Mouse (Mus musculus): Measurements from ENCODE around the gene Ndufv3. TPM values are rescaled to one million over a fixed set of nuclear protein-coding genes. Genes with fewer than 3 reads are reported as not detected.
A peak's percentile ranks its signal among the peaks of the same experiment; 100 is the strongest.

Gene Ndufv3
- polyA plus RNA-seq, 1 experiment: 469 TPM

- H3K27me3 ChIP-seq (ENCODE audit: control insufficient read depth, insufficient read depth, insufficient read length): no peaks in the 10 kb centered on the region
- no peaks in the 10 kb centered on the region for H3K79me2 ChIP-seq (ENCODE audit: control insufficient read depth, insufficient read depth)
- no peak overlapping the region for H3ac ChIP-seq (ENCODE audit: control insufficient read depth, insufficient read length)
- H3K4me3 ChIP-seq: no peak overlapping the region
- H3K36me3 ChIP-seq (ENCODE audit: control insufficient read depth, insufficient read depth): no peaks in the 10 kb centered on the region
- TF ChIP-seq USF1 (IDR thresholded peaks at IDR 0.05; ENCODE audit: low read depth) (no peak), POLR2A (IDR thresholded peaks at IDR 0.05; ENCODE audit: insufficient read length, low read depth) (no peak), MYOG (IDR thresholded peaks at IDR 0.05; ENCODE audit: control insufficient read depth in 1 of 3, insufficient read depth in 1 of 3, insufficient read length in 2 of 3, low read depth in 2 of 3) (no peak), MAX (IDR thresholded peaks at IDR 0.05; ENCODE audit: low read depth) (no peak), E2F4 (IDR thresholded peaks at IDR 0.05; ENCODE audit: insufficient read depth) (no peak), TCF12 (IDR thresholded peaks at IDR 0.05; ENCODE audit: insufficient read depth, poor library complexity, severe bottlenecking) (no peak), TCF3 (IDR thresholded peaks at IDR 0.05; ENCODE audit: insufficient read length, low read depth) (no peak), MYOD1 (IDR thresholded peaks at IDR 0.05; ENCODE audit: control insufficient read depth in 1 of 3, insufficient read length in 2 of 3, low read depth in 2 of 3) (no peak), POLR2AphosphoS2 (IDR thresholded peaks at IDR 0.05; ENCODE audit: insufficient read length, low read depth) (no peak), SRF (IDR thresholded peaks at IDR 0.05; ENCODE audit: control insufficient read depth, insufficient read length, low read depth) (no peak), REST (IDR thresholded peaks at IDR 0.05; ENCODE audit: insufficient read depth, insufficient read length) (no peak), CEBPB (IDR thresholded peaks at IDR 0.05; ENCODE audit: insufficient read depth, poor library complexity, severe bottlenecking) (no peak)
- H3K4me2 ChIP-seq (ENCODE audit: low read depth): no peak overlapping the region
Observed at GRCm38 (mm10) chr17:31559021-31559789, 39.3 kb downstream of the Ndufv3 start.

- Histone ChIP-seq H3K36me3 (ENCODE audit: control insufficient read depth, insufficient read depth) (no peaks in the 10 kb centered on the region), H3K27me3 (ENCODE audit: control insufficient read depth, insufficient read depth, insufficient read length) (no peaks in the 10 kb centered on the region), H3K4me2 (ENCODE audit: low read depth) (peak overlapping the region; percentile 99), H3ac (ENCODE audit: control insufficient read depth, insufficient read length) (no peak overlapping the region), H3K79me2 (ENCODE audit: control insufficient read depth, insufficient read depth) (peaks cover 32% of the 10 kb centered on the region), H3K4me3 (peak overlapping the region; percentile 48)
- TF ChIP-seq USF1 (IDR thresholded peaks at IDR 0.05; ENCODE audit: low read depth): no peak
- no peak for TF ChIP-seq MYOD1 (IDR thresholded peaks at IDR 0.05; ENCODE audit: control insufficient read depth in 1 of 3, insufficient read length in 2 of 3, low read depth in 2 of 3)
- TF ChIP-seq MYOG (IDR thresholded peaks at IDR 0.05; ENCODE audit: control insufficient read depth in 1 of 3, insufficient read depth in 1 of 3, insufficient read length in 2 of 3, low read depth in 2 of 3): no peak
- no peak for TF ChIP-seq CEBPB (IDR thresholded peaks at IDR 0.05; ENCODE audit: insufficient read depth, poor library complexity, severe bottlenecking)
- TF ChIP-seq REST (IDR thresholded peaks at IDR 0.05; ENCODE audit: insufficient read depth, insufficient read length): no peak
- TF ChIP-seq TCF3 (IDR thresholded peaks at IDR 0.05; ENCODE audit: insufficient read length, low read depth): no peak
- no peak for TF ChIP-seq MAX (IDR thresholded peaks at IDR 0.05; ENCODE audit: low read depth)
- no peak for TF ChIP-seq TCF12 (IDR thresholded peaks at IDR 0.05; ENCODE audit: insufficient read depth, poor library complexity, severe bottlenecking)
- TF ChIP-seq POLR2A (IDR thresholded peaks at IDR 0.05; ENCODE audit: insufficient read length, low read depth): no peak
- TF ChIP-seq SRF (IDR thresholded peaks at IDR 0.05; ENCODE audit: control insufficient read depth, insufficient read length, low read depth): no peak
- TF ChIP-seq E2F4 (IDR thresholded peaks at IDR 0.05; ENCODE audit: insufficient read depth): no peak
- no peak for TF ChIP-seq POLR2AphosphoS2 (IDR thresholded peaks at IDR 0.05; ENCODE audit: insufficient read length, low read depth)
Observed at GRCm38 (mm10) chr17:31563632-31564014, 43.7 kb downstream of the Ndufv3 start.

- Histone ChIP-seq H3K4me2 (ENCODE audit: low read depth) (peak within 1 kb of the TSS; percentile 99), H3K79me2 (ENCODE audit: control insufficient read depth, insufficient read depth) (peaks cover 39% of the 10 kb centered on the region), H3K27me3 (ENCODE audit: control insufficient read depth, insufficient read depth, insufficient read length) (no peaks in the 10 kb centered on the region), H3K4me3 (peak within 1 kb of the TSS; percentile 48), H3K36me3 (ENCODE audit: control insufficient read depth, insufficient read depth) (no peaks in the 10 kb centered on the region), H3ac (ENCODE audit: control insufficient read depth, insufficient read length) (peak within 1 kb of the TSS; percentile 81)
- TF ChIP-seq E2F4 (IDR thresholded peaks at IDR 0.05; ENCODE audit: insufficient read depth) (peak; percentile 2), POLR2A (IDR thresholded peaks at IDR 0.05; ENCODE audit: insufficient read length, low read depth) (peak; percentile 78), MYOG (IDR thresholded peaks at IDR 0.05; ENCODE audit: control insufficient read depth in 1 of 3, insufficient read depth in 1 of 3, insufficient read length in 2 of 3, low read depth in 2 of 3) (peak in 1 of 3 experiments; percentile 19), USF1 (IDR thresholded peaks at IDR 0.05; ENCODE audit: low read depth) (peak; percentile 50), POLR2AphosphoS2 (IDR thresholded peaks at IDR 0.05; ENCODE audit: insufficient read length, low read depth) (peak; percentile 40), REST (IDR thresholded peaks at IDR 0.05; ENCODE audit: insufficient read depth, insufficient read length) (no peak), SRF (IDR thresholded peaks at IDR 0.05; ENCODE audit: control insufficient read depth, insufficient read length, low read depth) (peak; percentile 67), CEBPB (IDR thresholded peaks at IDR 0.05; ENCODE audit: insufficient read depth, poor library complexity, severe bottlenecking) (no peak)
Observed at GRCm38 (mm10) chr17:31564015-31564857, 44.3 kb downstream of the Ndufv3 start, which contains the start of gene Pknox1. Gene Pknox1 (plus strand): TSS chr17:31564734.

GRCm38 (mm10) chr17:31564858-31565140 is 44.9 kb downstream of the Ndufv3 start:
- Histone ChIP-seq H3K36me3 (ENCODE audit: control insufficient read depth, insufficient read depth) (no peaks in the 10 kb centered on the region), H3K4me3 (peak overlapping the region; percentile 48), H3K27me3 (ENCODE audit: control insufficient read depth, insufficient read depth, insufficient read length) (no peaks in the 10 kb centered on the region), H3K79me2 (ENCODE audit: control insufficient read depth, insufficient read depth) (peaks cover 44% of the 10 kb centered on the region), H3K4me2 (ENCODE audit: low read depth) (no peak overlapping the region), H3ac (ENCODE audit: control insufficient read depth, insufficient read length) (peak overlapping the region; percentile 81)
- TF ChIP-seq REST (IDR thresholded peaks at IDR 0.05; ENCODE audit: insufficient read depth, insufficient read length) (no peak), TCF3 (IDR thresholded peaks at IDR 0.05; ENCODE audit: insufficient read length, low read depth) (peak; percentile 89), POLR2A (IDR thresholded peaks at IDR 0.05; ENCODE audit: insufficient read length, low read depth) (peak; percentile 62), POLR2AphosphoS2 (IDR thresholded peaks at IDR 0.05; ENCODE audit: insufficient read length, low read depth) (peak; percentile 4), USF1 (IDR thresholded peaks at IDR 0.05; ENCODE audit: low read depth) (no peak), TCF12 (IDR thresholded peaks at IDR 0.05; ENCODE audit: insufficient read depth, poor library complexity, severe bottlenecking) (no peak), MAX (IDR thresholded peaks at IDR 0.05; ENCODE audit: low read depth) (no peak), CEBPB (IDR thresholded peaks at IDR 0.05; ENCODE audit: insufficient read depth, poor library complexity, severe bottlenecking) (no peak), MYOG (IDR thresholded peaks at IDR 0.05; ENCODE audit: control insufficient read depth in 1 of 3, insufficient read depth in 1 of 3, insufficient read length in 2 of 3, low read depth in 2 of 3) (no peak), E2F4 (IDR thresholded peaks at IDR 0.05; ENCODE audit: insufficient read depth) (no peak), SRF (IDR thresholded peaks at IDR 0.05; ENCODE audit: control insufficient read depth, insufficient read length, low read depth) (no peak), MYOD1 (IDR thresholded peaks at IDR 0.05; ENCODE audit: control insufficient read depth in 1 of 3, insufficient read length in 2 of 3, low read depth in 2 of 3) (peak in 1 of 3 experiments; percentile 35)
